Mouse (Mus musculus) retina, postnatal 1 day (tissue): ENCODE measurements at regions not wholly inside any gene's neighbourhood (a gene's known extent, or its start where the extent isn't known, plus 50 kb on each side); places are given as distances from the start of the nearest gene placed in this dataset.

Experiments used
- DNase-seq: peaks from one replicate; pipeline ENCODE4 v3.0.0-alpha.2; 2012

DNA sequence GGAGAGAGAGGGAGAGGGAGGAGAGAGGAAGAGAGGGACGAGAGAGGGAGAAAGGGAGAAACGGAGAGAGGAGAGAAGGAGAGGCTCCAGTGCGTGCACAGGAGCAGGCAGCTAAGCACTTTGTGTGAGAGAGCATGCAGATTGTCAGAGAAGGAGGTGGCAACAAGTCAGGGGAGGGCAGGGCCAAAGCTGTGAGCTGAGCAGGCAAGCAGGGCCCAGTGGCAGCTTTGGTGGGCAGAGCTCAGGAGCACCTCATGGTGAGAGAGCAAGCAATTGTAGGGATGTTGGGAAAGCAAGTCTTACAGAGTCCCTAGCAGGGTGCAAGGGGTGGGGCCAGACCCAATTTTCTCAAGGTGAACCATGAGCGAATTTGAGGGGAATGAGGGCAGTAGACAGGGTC lies 234.3 kb upstream of the Hey2 start:
- DNase-seq: no peak

GRCm38 (mm10) chr10:31076415-31076814 lies 233.8 kb upstream of the Hey2 start:
- no peak for DNase-seq

GRCm38 (mm10) chr10:31074004-31074645 lies 231.5 kb upstream of the Hey2 start:
- no peak for DNase-seq

DNA sequence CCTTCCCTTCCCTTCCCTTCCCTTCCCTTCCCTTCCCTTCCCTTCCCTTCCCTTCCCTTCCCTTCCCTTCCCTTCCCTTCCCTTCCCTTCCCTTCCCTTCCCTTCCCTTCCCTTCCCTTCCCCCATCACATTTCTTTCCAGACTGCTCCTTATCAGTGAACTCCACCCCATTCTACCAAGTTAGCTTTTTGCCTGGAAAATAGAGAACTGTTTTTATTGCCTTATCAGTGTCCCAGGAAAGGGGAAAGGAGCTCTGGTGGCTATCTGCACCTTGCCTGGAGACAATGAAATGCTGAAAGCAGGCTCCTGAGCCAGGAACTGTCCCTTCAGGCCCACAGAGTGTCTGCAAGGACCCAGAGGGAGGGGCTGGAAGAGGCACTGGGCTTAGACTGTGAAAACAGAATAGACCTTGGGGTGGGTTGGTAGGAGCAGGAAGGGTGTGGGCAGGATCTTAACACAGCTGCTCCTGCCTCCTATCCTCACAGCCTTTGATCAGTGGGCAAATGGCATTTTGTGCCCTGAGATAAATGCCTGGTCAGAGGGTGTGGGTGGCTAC lies 226.1 kb upstream of the Hey2 start:
- DNase-seq: no peak

GRCm38 (mm10) chr10:31062732-31063131 lies 220.1 kb upstream of the Hey2 start:
- DNase-seq: no peak

DNA sequence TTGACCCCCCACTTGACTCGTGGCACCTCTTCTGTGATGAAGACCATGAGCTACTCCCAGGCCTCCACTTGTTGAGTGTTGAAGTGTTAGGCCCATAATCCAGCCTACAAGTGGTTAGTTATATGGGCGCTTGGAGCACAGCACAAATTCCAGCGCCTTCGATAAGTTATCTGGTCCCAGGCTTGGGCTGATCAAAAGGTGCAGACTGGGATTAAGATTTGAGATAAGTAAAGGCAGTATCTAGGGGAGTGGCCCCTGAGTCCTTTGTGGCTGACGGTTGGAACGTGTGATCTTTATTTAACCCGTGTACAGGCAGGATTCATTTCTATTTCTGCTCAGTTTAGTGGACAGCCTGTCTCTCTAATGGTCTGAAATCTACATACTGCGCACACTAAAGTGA lies 210.7 kb upstream of the Hey2 start:
- DNase-seq: no peak

DNA sequence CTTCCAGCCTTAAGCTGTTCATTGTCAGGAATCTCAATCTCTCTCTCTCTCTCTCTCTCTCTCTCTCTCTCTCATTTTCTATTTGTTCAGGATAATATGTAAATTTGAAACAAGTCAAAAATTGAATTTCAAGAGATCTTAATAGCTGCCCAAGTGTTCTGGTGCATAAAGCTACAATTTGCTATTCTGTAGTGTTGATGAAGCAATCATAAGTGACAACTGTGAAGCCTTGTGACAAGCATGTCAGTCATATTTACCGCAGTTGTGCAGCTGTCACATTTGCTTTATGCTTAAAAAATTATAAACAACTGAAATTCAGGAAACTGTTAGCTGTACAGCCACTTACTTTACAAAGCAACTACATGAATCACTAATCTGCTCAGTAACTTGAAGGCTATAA lies 208.6 kb upstream of the Hey2 start:
- no peak for DNase-seq

DNA sequence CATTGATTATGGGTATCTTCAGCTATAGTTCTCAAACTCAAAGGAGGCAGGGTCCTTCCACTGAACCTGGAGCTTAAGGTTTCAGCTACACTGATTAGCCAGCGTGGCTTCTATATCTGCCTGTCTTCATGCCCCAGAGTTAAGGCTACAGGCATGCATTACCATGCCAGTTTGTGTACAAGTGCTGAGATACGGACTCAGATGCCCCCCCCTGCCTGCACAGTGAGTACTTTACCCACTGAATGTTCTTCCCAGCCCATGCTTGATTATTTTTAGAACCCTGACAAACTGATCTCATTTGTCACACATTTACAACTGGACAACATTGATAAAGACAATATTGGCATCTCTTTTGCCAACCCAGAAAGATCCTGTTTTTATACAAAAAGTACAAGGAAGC lies 206.8 kb upstream of the Hey2 start:
- DNase-seq: no peak

DNA sequence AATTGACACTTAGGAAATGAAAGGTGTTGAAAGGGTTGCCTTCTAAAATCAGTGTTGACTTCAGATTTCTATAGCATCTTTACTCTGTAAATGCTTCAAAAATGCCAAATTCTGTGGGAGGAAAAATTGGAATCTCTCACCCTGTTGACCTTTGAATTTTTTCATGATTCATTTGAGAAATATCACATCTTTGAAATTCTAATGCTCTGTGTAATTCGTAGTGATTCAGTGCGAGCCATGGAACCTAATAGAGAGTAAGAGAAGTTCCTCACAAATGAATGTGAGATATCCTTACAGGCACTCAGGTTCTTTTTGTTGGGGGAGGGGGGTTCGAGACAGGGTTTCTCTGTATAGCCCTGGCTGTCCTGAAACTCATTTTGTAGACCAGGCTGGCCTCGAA lies 193.0 kb upstream of the Hey2 start:
- DNase-seq: no peak

- DNase-seq: no peak
Measured at GRCm38 (mm10) chr10:31034782-31035181, 192.2 kb upstream of the Hey2 start.

DNA sequence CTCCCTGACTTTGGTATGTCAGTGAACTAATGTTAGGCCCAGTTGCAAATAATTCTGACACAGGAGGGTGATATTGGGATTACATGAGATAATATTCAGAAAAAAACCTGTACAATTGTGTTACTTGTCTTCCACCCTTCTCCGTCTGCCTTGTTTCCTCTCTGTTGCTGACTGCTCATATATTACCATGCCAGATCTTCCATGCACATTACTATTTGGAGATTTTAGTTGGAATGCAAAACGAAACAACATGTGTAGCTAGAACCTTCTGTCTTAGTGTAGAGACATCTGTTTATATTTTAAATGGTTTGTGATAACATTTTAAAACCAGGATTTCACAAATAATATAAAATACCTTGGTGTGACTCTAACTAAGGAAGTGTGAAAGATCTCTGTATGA lies 188.1 kb upstream of the Hey2 start:
- no peak for DNase-seq

GRCm38 (mm10) chr10:31026440-31026839 lies 183.8 kb upstream of the Hey2 start:
- DNase-seq: no peak

DNA sequence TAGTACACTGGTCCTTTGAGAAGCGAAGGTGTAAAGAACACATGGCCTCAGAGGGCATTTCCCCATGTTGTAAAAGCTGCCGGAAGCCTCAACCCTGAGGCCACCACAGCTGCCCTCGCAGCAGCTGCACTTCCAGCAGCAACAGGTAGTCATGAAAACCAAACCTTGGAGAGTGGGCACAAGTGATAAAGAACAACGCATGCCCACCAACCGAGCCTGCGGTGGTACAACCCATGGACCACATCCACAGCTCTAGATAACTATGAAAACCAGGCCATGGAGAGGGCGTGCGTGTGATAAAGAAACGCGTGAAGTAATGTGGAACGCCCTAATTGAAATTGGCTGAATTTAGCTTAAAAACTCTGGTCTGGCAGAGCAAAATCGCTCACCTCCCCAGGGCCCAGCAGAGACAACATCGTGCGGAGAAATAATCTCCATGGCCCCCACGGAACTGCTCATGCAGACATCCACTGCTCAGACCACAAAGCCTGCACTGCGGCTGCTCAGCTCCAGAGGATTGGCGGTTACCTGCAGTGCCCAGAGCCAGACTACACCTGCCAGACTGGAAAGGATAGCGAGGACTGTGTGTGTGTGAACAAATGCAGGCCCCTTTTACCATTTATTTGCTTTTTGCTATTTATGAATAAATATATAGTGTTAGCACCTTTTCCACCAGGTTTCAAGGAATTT lies 170.2 kb upstream of the Hey2 start:
- DNase-seq: no peak

DNA sequence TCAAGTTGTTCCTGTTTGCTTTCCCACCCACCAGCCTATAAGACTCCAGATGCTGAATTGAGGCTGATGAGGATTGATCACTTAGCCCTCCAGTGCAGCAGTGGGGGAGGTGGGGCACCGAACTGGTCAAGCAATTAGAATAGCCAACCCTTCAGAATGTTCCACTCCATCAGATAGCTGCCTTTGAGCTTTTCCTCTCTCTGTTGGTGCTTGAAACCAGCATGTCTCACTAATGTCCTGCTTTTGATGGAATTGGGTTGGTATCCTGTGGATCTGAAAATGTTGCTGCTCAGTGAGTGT lies 167.3 kb upstream of the Hey2 start:
- DNase-seq: no peak

GRCm38 (mm10) chr10:31009128-31009954 lies 166.7 kb upstream of the Hey2 start:
- DNase-seq: no peak

GRCm38 (mm10) chr10:30998163-30998944 lies 155.8 kb upstream of the Hey2 start:
- DNase-seq: no peak

- DNase-seq: no peak
Measured at GRCm38 (mm10) chr10:30992167-30992566, 149.6 kb upstream of the Hey2 start.

GRCm38 (mm10) chr10:30980279-30980968 lies 137.8 kb upstream of the Hey2 start:
- peak; percentile 89 for DNase-seq

- no peak for DNase-seq
Measured at GRCm38 (mm10) chr10:30979766-30980165, 137.2 kb upstream of the Hey2 start.

DNA sequence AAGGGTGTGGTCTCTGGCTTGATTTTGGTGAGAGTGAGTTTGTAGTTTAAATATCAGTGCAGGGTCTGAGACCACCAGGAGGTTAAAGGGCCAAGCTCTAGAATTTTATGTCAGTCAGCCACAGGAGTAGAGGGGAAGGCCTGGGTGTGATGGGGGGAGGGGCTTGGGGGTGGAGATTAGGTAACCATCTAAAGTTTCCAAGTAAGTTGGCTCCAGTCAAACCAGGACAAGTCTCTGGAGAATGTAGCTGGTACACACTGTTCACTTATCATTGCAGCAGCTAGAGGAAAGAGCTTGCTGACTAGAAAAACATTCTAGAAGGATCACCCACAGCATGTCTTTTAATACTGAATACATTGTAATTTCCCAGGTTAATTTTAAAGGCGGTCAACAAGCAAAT lies 123.6 kb upstream of the Hey2 start:
- DNase-seq: no peak

DNA sequence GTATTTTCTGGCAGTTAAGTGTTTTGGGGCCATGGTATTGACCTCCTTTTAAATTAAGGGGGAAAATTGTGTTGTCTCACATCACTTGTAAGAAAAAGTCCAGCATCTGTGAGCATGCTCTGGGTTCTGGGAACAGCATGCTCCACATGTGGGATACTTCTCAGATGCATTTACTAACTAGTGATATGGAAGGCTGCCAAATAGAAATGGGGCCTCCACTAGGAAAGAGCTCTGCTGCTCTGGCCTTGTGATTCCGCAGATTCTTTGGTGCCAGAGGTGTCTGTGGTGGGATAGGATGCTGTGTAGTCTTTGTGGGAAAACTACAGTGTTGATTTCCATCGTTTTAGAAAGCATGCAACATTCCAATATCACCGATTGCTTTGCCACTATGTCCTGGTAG lies 111.2 kb upstream of the Hey2 start:
- DNase-seq: no peak

- no peak for DNase-seq
Measured at GRCm38 (mm10) chr10:30952410-30952809, 109.8 kb upstream of the Hey2 start.

DNA sequence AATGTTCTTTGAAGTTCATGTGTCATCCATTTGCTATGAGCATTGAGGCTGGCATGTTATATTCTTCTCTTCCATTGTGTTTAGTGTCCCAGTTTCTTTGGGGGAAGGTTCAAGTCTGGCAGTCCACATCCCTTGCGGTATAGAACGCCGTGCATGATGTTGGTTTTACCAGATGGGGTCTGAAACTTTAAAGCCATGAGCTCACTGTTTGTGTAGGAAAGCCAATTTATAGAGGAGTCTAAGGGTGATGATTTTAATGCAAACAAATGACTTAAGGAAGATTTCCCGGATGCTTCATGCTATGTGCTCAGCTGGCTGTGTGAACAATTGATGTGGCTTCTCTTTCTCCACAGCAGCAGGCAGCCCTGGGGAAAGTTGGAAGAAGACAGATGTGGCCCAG lies 104.0 kb upstream of the Hey2 start:
- DNase-seq: no peak
